ENCODE assay signal across 9 mouse cellular contexts in genomic region chr2:157071556-157071955, GRCm38 (mm10). TPM values are rescaled to one million over a fixed set of nuclear protein-coding genes. Genes with fewer than 3 reads are reported as not detected.
DNase-seq lines count a peak whose midpoint lies in the region; ATAC-seq and TF ChIP-seq lines count a peak whose summit lies in the region.
"Had no signal": no experiment of that assay in that cellular context is flagged by ENCODE, and none has a peak within 500 bp of the region (broad histone marks: within the 10 kb centered on the region; RNA-seq: fewer than 3 reads in every experiment).

No protein-coding gene starts in this region.

- dilution Hi-C loops in CH12.LX (cut with MboI; ENCODE audit: extremely low pct_ligation_motif_present, extremely low pct_unique_long_range_greater_than_20kb, low sequenced_read_pairs), result no loop called here

- no peaks in the 10 kb centered on the region for H3K36me3 ChIP-seq in CH12.LX (replicated peaks in 1 of 2; ENCODE audit: control insufficient read depth in 1 of 2, insufficient read depth in 1 of 2, low read length in 1 of 2)
- H3K36me3 ChIP-seq in heart, embryonic 16.5 days (ENCODE audit: control insufficient read depth, insufficient read depth), result no peaks in the 10 kb centered on the region
- peaks cover 30% of the 10 kb centered on the region for H3K36me3 ChIP-seq in megakaryocyte, embryonic 14.5 days (replicated peaks; ENCODE audit: low read length)

- peak; percentile 84 for DNase-seq in cerebellum, adult 11-12 months
- no peak for DNase-seq in cerebellum, postnatal 4 days (ENCODE audit: low spot score in 2 of 2)
- peak; percentile 67 for DNase-seq in CH12.LX (ENCODE audit: extremely low read depth)
- peak; percentile 75 to 84 for DNase-seq in cerebellum, postnatal 25 days
- DNase-seq in kidney, postnatal 14 days, result peak; percentile 70
- DNase-seq in frontal cortex, postnatal 10 days (ENCODE audit: low spot score in 2 of 2), result no peak

- H3K27ac ChIP-seq in CH12.LX (ENCODE audit: insufficient read depth, low read depth), result peak overlapping the region; percentile 6; the same call in 1 of the 2 replicates
- peak overlapping the region; percentile 80 for H3K27ac ChIP-seq in heart, embryonic 16.5 days (ENCODE audit: low read length)

- peaks cover 29 to 56% of the 10 kb centered on the region in 2 experiments for H3K4me1 ChIP-seq in CH12.LX (ENCODE audit: control insufficient read depth in 1 of 2, insufficient read depth in 2 of 2)
- H3K4me1 ChIP-seq in heart, embryonic 16.5 days (ENCODE audit: control insufficient read depth, insufficient read depth, low read length), result peaks cover 92% of the 10 kb centered on the region
- H3K4me1 ChIP-seq in megakaryocyte, embryonic 14.5 days, result peaks cover 92% of the 10 kb centered on the region

- no peak overlapping the region for H3K4me3 ChIP-seq in CH12.LX (replicated peaks in 1 of 3; ENCODE audit: low read depth in 2 of 3, low read length in 2 of 3, poor library complexity in 1 of 3)
- 0 out of 2 replicates have a peak overlapping the region, but pooled peaks have one; percentile 2 for H3K4me3 ChIP-seq in heart, embryonic 16.5 days (ENCODE audit: low read length)
- peak overlapping the region; percentile 82 for H3K4me3 ChIP-seq in megakaryocyte, embryonic 14.5 days (replicated peaks)

- H3K9ac ChIP-seq in CH12.LX (ENCODE audit: insufficient read depth, low read depth), result no peak overlapping the region
- peak overlapping the region; percentile 56 for H3K9ac ChIP-seq in heart, embryonic 16.5 days (ENCODE audit: low read length)

- TF ChIP-seq POLR2A in CH12.LX (IDR thresholded peaks at IDR 0.05; ENCODE audit: low read depth, low read length), result no peak

- H3K27me3 ChIP-seq in CH12.LX (replicated peaks), result no peaks in the 10 kb centered on the region
- H3K27me3 ChIP-seq in heart, embryonic 16.5 days (ENCODE audit: control insufficient read depth, insufficient read depth, low read length), result no peaks in the 10 kb centered on the region
- no peaks in the 10 kb centered on the region for H3K27me3 ChIP-seq in megakaryocyte, embryonic 14.5 days (replicated peaks)

- ATAC-seq in heart, embryonic 16.5 days (replicated peaks; ENCODE audit: extremely low read depth, insufficient read depth, low FRiP score), result peak; percentile 70

- no peaks in the 10 kb centered on the region for H3K79me2 ChIP-seq in CH12.LX (replicated peaks; ENCODE audit: control insufficient read depth, extremely low read depth, insufficient read depth, poor library complexity, severe bottlenecking)

- TF ChIP-seq RAD21 in CH12.LX (IDR thresholded peaks at IDR 0.05; ENCODE audit: low read depth, low read length), result no peak

- WGBS in heart, embryonic 16.5 days, result 6% methylated on average over 2 of the region's 2 CpGs

- peak overlapping the region; percentile 45; the same call in 1 of the 2 replicates for H3K4me2 ChIP-seq in CH12.LX (ENCODE audit: insufficient read depth, low read depth, poor library complexity, severe bottlenecking)
- peak overlapping the region; percentile 53 for H3K4me2 ChIP-seq in heart, embryonic 16.5 days (ENCODE audit: low read depth, low read length)

- no peaks in the 10 kb centered on the region for H3K9me3 ChIP-seq in CH12.LX (replicated peaks; ENCODE audit: low read length)
- no peaks in the 10 kb centered on the region for H3K9me3 ChIP-seq in heart, embryonic 16.5 days (replicated peaks; ENCODE audit: control insufficient read depth, low read length)
- no peaks in the 10 kb centered on the region for H3K9me3 ChIP-seq in megakaryocyte, embryonic 14.5 days

- in situ Hi-C loops in CH12.LX (cut with MboI; ENCODE audit: low pct_ligation_motif_present, low pct_unique_long_range_greater_than_20kb, low sequenced_read_pairs), result no loop called here

- TF ChIP-seq CTCF in CH12.LX (conservative IDR thresholded peaks at IDR 0.05 in 1 of 2, IDR thresholded peaks at IDR 0.05 in 1 of 2; ENCODE audit: low read depth in 2 of 2, low read length in 2 of 2), result no peak

- TF ChIP-seq EP300 in CH12.LX (IDR thresholded peaks at IDR 0.05; ENCODE audit: low read length), result peak; percentile 38; the same call in 1 of the 2 replicates

TF ChIP-seq in CH12.LX, 34 proteins besides CTCF, POLR2A, EP300 and RAD21:
- TF ChIP-seq TCF12 (IDR thresholded peaks at IDR 0.05; ENCODE audit: low read depth, low read length), result 0 out of 2 replicates have a peak, but pooled peaks have one; percentile 43
- TF ChIP-seq BHLHE40 (IDR thresholded peaks at IDR 0.05; ENCODE audit: low read depth, low read length), result peak; percentile 35; the same call in 1 of the 2 replicates
- peak; percentile 49 for TF ChIP-seq IRF4 (IDR thresholded peaks at IDR 0.05; ENCODE audit: low read depth, low read length)
- 0 out of 2 replicates have a peak, but pooled peaks have one; percentile 14 for TF ChIP-seq ELF1 (IDR thresholded peaks at IDR 0.05; ENCODE audit: low read depth, low read length)
- TF ChIP-seq MEF2A (IDR thresholded peaks at IDR 0.05; ENCODE audit: borderline replicate concordance, low read depth, low read length), result peak; percentile 40; the same call in 1 of the 2 replicates
- TF ChIP-seq MAZ (IDR thresholded peaks at IDR 0.05; ENCODE audit: low read depth, low read length), result 0 out of 2 replicates have a peak, but pooled peaks have one; percentile 13
- TF ChIP-seq ZC3H11A (IDR thresholded peaks at IDR 0.05; ENCODE audit: low read depth, low read length), result no peak
- peak; percentile 74 for TF ChIP-seq ETS1 (conservative IDR thresholded peaks at IDR 0.05; ENCODE audit: low read depth, low read length)
- no peak for TF ChIP-seq CHD2 (IDR thresholded peaks at IDR 0.05; ENCODE audit: low read length)
- TF ChIP-seq SIN3A (IDR thresholded peaks at IDR 0.05; ENCODE audit: low read length), result 0 out of 2 replicates have a peak, but pooled peaks have one; percentile 26
- no peak for TF ChIP-seq MAX (IDR thresholded peaks at IDR 0.05; ENCODE audit: low read length)
- TF ChIP-seq JUN (IDR thresholded peaks at IDR 0.05; ENCODE audit: insufficient read depth, low read depth, low read length), result peak; percentile 43; the same call in 1 of the 2 replicates
- TF ChIP-seq JUND (conservative IDR thresholded peaks at IDR 0.05; ENCODE audit: low read depth, low read length), result peak; percentile 51

RNA-seq across cellular contexts. Expression of gene Soga1, which starts 7.5 kb away (rescaled TPM):
- total RNA-seq in CH12.LX (2012; rRNA removed) (1.0 and 2.0 TPM in 2 replicates), CH12.LX (2014; rRNA removed) (0.31 and 0.39 TPM in 2 replicates)
- 1.8 and 2.0 TPM in 2 replicates for polyA plus RNA-seq in CH12.LX (2012; ENCODE audit: insufficient read length, low read depth)
- polyA plus RNA-seq in heart, embryonic 16.5 days (2015; fragmentation: Nextera tagmentation; extraction: Ambion mirVana), result 1.7 and 3.1 TPM in 2 replicates
- 3.8 and 5.8 TPM in 2 replicates for polyA plus RNA-seq in megakaryocyte, embryonic 14.5 days (2012; ENCODE audit: insufficient read depth, low replicate concordance)

RNA-seq across cellular contexts. Expression of gene Tldc2, which starts 15.3 kb away (rescaled TPM):
- not detected in 2 replicates for total RNA-seq in CH12.LX (2012; rRNA removed)
- not detected in 2 replicates for total RNA-seq in CH12.LX (2014; rRNA removed)
- polyA plus RNA-seq in CH12.LX (2012; ENCODE audit: insufficient read length, low read depth), result not detected in 2 replicates
- not detected in 2 replicates for polyA plus RNA-seq in heart, embryonic 16.5 days (2015; fragmentation: Nextera tagmentation; extraction: Ambion mirVana)
- not detected in 2 replicates for polyA plus RNA-seq in megakaryocyte, embryonic 14.5 days (2012; ENCODE audit: insufficient read depth, low replicate concordance)
- polyA plus RNA-seq: testis, adult 2 months had no signal

Comparison
In these comparisons a context has a peak if more than half of its experiments do, and no peak if none do; other contexts are left out.
1. DNase-seq: peak in cerebellum, adult 11-12 months (single experiment), CH12.LX (single experiment), cerebellum, postnatal 25 days (2 of 2) and kidney, postnatal 14 days (single experiment); none in cerebellum, postnatal 4 days (0 of 2) and frontal cortex, postnatal 10 days (0 of 2).
2. H3K4me3 ChIP-seq: peak in heart, embryonic 16.5 days (single experiment) and megakaryocyte, embryonic 14.5 days (single experiment); none in CH12.LX (0 of 3).